Mouse (Mus musculus) ES-Bruce4 (cell line): ENCODE data around the gene Susd3.

Experiments used
- EP300 ChIP-seq: IDR thresholded peaks from 2 replicates; pipeline ENCODE4 v1.6.1; 2011; ENCODE audit warnings: low read depth, low read length; ENCODE audit not compliant: insufficient read depth
- POLR2A ChIP-seq: IDR thresholded peaks from one replicate; pipeline ENCODE4 v1.8.1; 2011; ENCODE audit warnings: low read length; ENCODE audit not compliant: insufficient read depth

- TF ChIP-seq EP300 (no peak), POLR2A (no peak)
Measured at GRCm38 (mm10) chr13:49216220-49216552, 32.3 kb downstream of the Susd3 start.
